Mouse (Mus musculus) kidney, adult 2 months (tissue): Measurements from ENCODE around the gene Zfp169. TPM values are rescaled to one million over a fixed set of nuclear protein-coding genes. Genes with fewer than 3 reads are reported as not detected.

Experiments
- DNase-seq: peaks from one replicate; pipeline ENCODE4 v3.0.0; 2021
- H3K27ac ChIP-seq: fragments of 200-500 bp; 2 replicates; pipeline ENCODE4 v1.5.1; 2012; ENCODE audit warnings: low read depth, low read length, control low read depth, inconsistent platforms; ENCODE audit not compliant: insufficient read depth
- H3K27me3 ChIP-seq: fragments of 200-500 bp; replicated peaks from 2 replicates; pipeline ENCODE4 v1.6.1; 2012; ENCODE audit warnings: mild to moderate bottlenecking, moderate library complexity, low read length, inconsistent platforms; ENCODE audit not compliant: control insufficient read depth, insufficient read depth
- H3K36me3 ChIP-seq: fragments of 200-500 bp; 2 replicates; pipeline ENCODE4 v1.6.1; 2012; ENCODE audit warnings: mild to moderate bottlenecking, moderate library complexity, low read length, inconsistent platforms; ENCODE audit not compliant: control insufficient read depth, insufficient read depth
- H3K4me1 ChIP-seq: fragments of 200-500 bp; 2 replicates; pipeline ENCODE4 v1.6.1; 2011; ENCODE audit warnings: low read length; ENCODE audit not compliant: control insufficient read depth, insufficient read depth
- H3K4me3 ChIP-seq: fragments of 200-500 bp; 2 replicates; pipeline ENCODE4 v1.5.1; 2011; ENCODE audit warnings: mild to moderate bottlenecking, low read depth, low read length, control low read depth; ENCODE audit not compliant: insufficient read depth
- CTCF ChIP-seq: fragments of 200-500 bp; conservative IDR thresholded peaks from 2 replicates; pipeline ENCODE4 v1.5.1; 2011; ENCODE audit warnings: low read depth, mild to moderate bottlenecking, control low read depth, low read length, moderate library complexity, mixed read lengths; ENCODE audit not compliant: insufficient read depth, insufficient read length
- POLR2A ChIP-seq: fragments of 200-500 bp; IDR thresholded peaks from one replicate; pipeline ENCODE4 v1.6.1; 2011; ENCODE audit warnings: low read depth, low read length, control low read depth
- WGBS: fragments of 180-500 bp; shearing (Covaris S2); methylation state at CpG from one replicate; pipeline ENCODE4 v1.1.7; 2018; 5-methylcytosine and 5-hydroxymethylcytosine counted together
- polyA plus RNA-seq: library from polyadenylated mRNA; depleted of rRNA; stranded (reverse); fragments of >200 nt; gene quantifications from 2 replicates; pipeline ENCODE4 v1.2.3, GENCODE M21; 2012; rRNA removed

Zfp169 gene
- 5.3 and 5.9 TPM in 2 replicates for polyA plus RNA-seq

- no peak for TF ChIP-seq POLR2A
- TF ChIP-seq CTCF: no peak
- H3K27ac ChIP-seq: peak within 1 kb of the TSS; percentile 30; the same call in 1 of the 2 replicates
- H3K36me3 ChIP-seq: no peaks in the 10 kb centered on the region
- H3K27me3 ChIP-seq: no peaks in the 10 kb centered on the region
- H3K4me1 ChIP-seq: 0 out of 2 replicates have a peak, but pooled peaks cover 4% of the 10 kb centered on the region
- 1% methylated on average over 34 of the region's 34 CpGs for WGBS
- peak; percentile 93 for DNase-seq
- peak within 1 kb of the TSS; percentile 81 for H3K4me3 ChIP-seq
Observed at GRCm38 (mm10) chr13:48513003-48513929, at the start of gene Zfp169, which contains the start of gene A830005F24Rik. Zfp169 (minus strand) TSS chr13:48513451. A830005F24Rik (plus strand) TSS chr13:48513570.

GRCm38 (mm10) chr13:48562336-48562735 is 49.1 kb upstream of the Zfp169 start:
- TF ChIP-seq CTCF: no peak
- TF ChIP-seq POLR2A: no peak
- H3K27me3 ChIP-seq: no peaks in the 10 kb centered on the region
- no peak for DNase-seq
- no peak overlapping the region for H3K27ac ChIP-seq
- no peaks in the 10 kb centered on the region for H3K36me3 ChIP-seq
- 70% methylated on average over 5 of the region's 5 CpGs for WGBS
- no peak overlapping the region for H3K4me3 ChIP-seq
- H3K4me1 ChIP-seq: peaks cover 5% of the 10 kb centered on the region; the same call in 1 of the 2 replicates

GRCm38 (mm10) chr13:48561481-48561880 is 48.2 kb upstream of the Zfp169 start:
- Histone ChIP-seq H3K27me3 (no peaks in the 10 kb centered on the region), H3K36me3 (no peaks in the 10 kb centered on the region), H3K27ac (no peak overlapping the region), H3K4me3 (no peak overlapping the region), H3K4me1 (peaks cover 5% of the 10 kb centered on the region; the same call in 1 of the 2 replicates)
- no peak for DNase-seq
- 95% methylated on average over 2 of the region's 2 CpGs for WGBS
- TF ChIP-seq CTCF (no peak), POLR2A (no peak)

- Histone ChIP-seq H3K27ac (no peak overlapping the region), H3K4me3 (no peak overlapping the region), H3K36me3 (no peaks in the 10 kb centered on the region), H3K27me3 (no peaks in the 10 kb centered on the region), H3K4me1 (peaks cover 3% of the 10 kb centered on the region)
- no peak for DNase-seq
- TF ChIP-seq POLR2A (no peak), CTCF (no peak)
- 56% methylated on average over 1 of the region's 1 CpGs for WGBS
Observed at GRCm38 (mm10) chr13:48555976-48556375, 42.7 kb upstream of the Zfp169 start.

- no peak overlapping the region for H3K27ac ChIP-seq
- DNase-seq: no peak
- WGBS: 97% methylated on average over 1 of the region's 1 CpGs
- H3K27me3 ChIP-seq: no peaks in the 10 kb centered on the region
- TF ChIP-seq CTCF (no peak), POLR2A (no peak)
- peaks cover 3% of the 10 kb centered on the region for H3K4me1 ChIP-seq
- H3K4me3 ChIP-seq: no peak overlapping the region
- no peaks in the 10 kb centered on the region for H3K36me3 ChIP-seq
Observed at GRCm38 (mm10) chr13:48554552-48554951, 41.3 kb upstream of the Zfp169 start.

- no peak for DNase-seq
- Histone ChIP-seq H3K27me3 (no peaks in the 10 kb centered on the region), H3K4me1 (peaks cover 3% of the 10 kb centered on the region), H3K4me3 (no peak overlapping the region), H3K27ac (no peak overlapping the region), H3K36me3 (no peaks in the 10 kb centered on the region)
- WGBS: 60% methylated on average over 5 of the region's 5 CpGs
- TF ChIP-seq POLR2A: no peak
- TF ChIP-seq CTCF: no peak
Observed at GRCm38 (mm10) chr13:48553511-48553910, 40.3 kb upstream of the Zfp169 start.

GRCm38 (mm10) chr13:48552181-48553090 is 39.2 kb upstream of the Zfp169 start:
- 16% methylated on average over 21 of the region's 21 CpGs for WGBS
- peak; percentile 96 for DNase-seq
- H3K27ac ChIP-seq: peak overlapping the region; percentile 84

More at GRCm38 (mm10) chr13:48552181-48553090, 39.2 kb upstream of the Zfp169 start:
- Histone ChIP-seq H3K4me1 (peaks cover 3% of the 10 kb centered on the region), H3K27me3 (no peaks in the 10 kb centered on the region), H3K36me3 (no peaks in the 10 kb centered on the region), H3K4me3 (peak overlapping the region; percentile 31)
- TF ChIP-seq CTCF (no peak), POLR2A (no peak)
